Mouse (Mus musculus): ENCODE measurements around the gene Ppp2r5d. TPM values are rescaled to one million over a fixed set of nuclear protein-coding genes. Genes with fewer than 3 reads are reported as not detected.

The Ppp2r5d gene
- polyA plus RNA-seq, 3 experiments from 2014 or later = 23.2 to 25.5 (median 23.5) TPM

GRCm38 (mm10) chr17:46714756-46715481 lies 10.0 kb upstream of the Ppp2r5d start:
- ATAC-seq = no peak

GRCm38 (mm10) chr17:46713849-46714248 lies 8.9 kb upstream of the Ppp2r5d start:
- no peak for ATAC-seq

- ATAC-seq = no peak
Measured at GRCm38 (mm10) chr17:46712442-46712841, 7.5 kb upstream of the Ppp2r5d start.

GRCm38 (mm10) chr17:46711612-46712271 lies 6.8 kb upstream of the Ppp2r5d start:
- ATAC-seq = peak; percentile 31

GRCm38 (mm10) chr17:46710959-46711597 lies 6.2 kb upstream of the Ppp2r5d start, which contains the start of gene Pex6:
Gene Pex6 (plus strand): TSS chr17:46711463.
- ATAC-seq = peak; percentile 95

- no peak for ATAC-seq
Measured at GRCm38 (mm10) chr17:46706375-46707089, 1.6 kb upstream of the Ppp2r5d start.

GRCm38 (mm10) chr17:46703971-46704886 lies 682 bp downstream of the Ppp2r5d start:
- ATAC-seq = no peak

GRCm38 (mm10) chr17:46702506-46702905 lies 2.4 kb downstream of the Ppp2r5d start:
- no peak for ATAC-seq

GRCm38 (mm10) chr17:46702100-46702499 lies 2.8 kb downstream of the Ppp2r5d start:
- no peak for ATAC-seq

- ATAC-seq = no peak
Measured at GRCm38 (mm10) chr17:46701489-46701888, 3.4 kb downstream of the Ppp2r5d start.

- ATAC-seq = no peak
Measured at GRCm38 (mm10) chr17:46699912-46700311, 5.0 kb downstream of the Ppp2r5d start.

- no peak for ATAC-seq
Measured at GRCm38 (mm10) chr17:46699245-46699644, 5.7 kb downstream of the Ppp2r5d start.

GRCm38 (mm10) chr17:46698515-46698914 lies 6.4 kb downstream of the Ppp2r5d start:
- ATAC-seq = no peak

GRCm38 (mm10) chr17:46694517-46695063 lies 10.3 kb downstream of the Ppp2r5d start:
- no peak for ATAC-seq

GRCm38 (mm10) chr17:46691390-46691789 lies 13.5 kb downstream of the Ppp2r5d start:
- no peak for ATAC-seq

- no peak for ATAC-seq
Measured at GRCm38 (mm10) chr17:46690665-46691064, 14.2 kb downstream of the Ppp2r5d start.

- ATAC-seq = peak; percentile 79
Measured at GRCm38 (mm10) chr17:46685913-46686312, 19.0 kb downstream of the Ppp2r5d start.

- ATAC-seq = no peak
Measured at GRCm38 (mm10) chr17:46682654-46683389, 22.1 kb downstream of the Ppp2r5d start.

GRCm38 (mm10) chr17:46681466-46682118 lies 23.3 kb downstream of the Ppp2r5d start:
- no peak for ATAC-seq

- ATAC-seq = peak; percentile 98
Measured at GRCm38 (mm10) chr17:46680760-46681373, 24.0 kb downstream of the Ppp2r5d start, which contains the start of gene Klhdc3. Gene Klhdc3 (minus strand): TSS chr17:46680914.

Data from inflammation-experienced regulatory T-cells, adult 6 months (primary cell).